Mouse (Mus musculus) E14TG2a.4 (cell line): ENCODE results near the gene Rnf26.
A peak's percentile ranks its signal among the peaks of the same experiment; 100 is the strongest.

Experiments used
- H3K27me3 ChIP-seq: 2 replicates; pipeline ENCODE4 v1.6.1; 2014; ENCODE audit warnings: low read length, control low read depth; ENCODE audit not compliant: insufficient read depth
- H3K36me3 ChIP-seq: 2 replicates; pipeline ENCODE4 v1.6.1; 2014; ENCODE audit warnings: low read length, control low read depth; ENCODE audit not compliant: insufficient read depth
- H3K4me1 ChIP-seq: replicated peaks from 2 replicates; pipeline ENCODE4 v1.6.1; 2014; ENCODE audit warnings: low read depth, low read length, control low read depth
- H3K4me3 ChIP-seq: replicated peaks from 2 replicates; pipeline ENCODE4 v1.5.1; 2014; ENCODE audit warnings: mild to moderate bottlenecking, low read length
- H3K9me3 ChIP-seq: 2 replicates; pipeline ENCODE4 v1.6.1; 2014; ENCODE audit warnings: low read length, control low read depth
- CTCF ChIP-seq: conservative IDR thresholded peaks from 2 replicates; pipeline ENCODE4 v1.5.1; 2014; ENCODE audit warnings: low read length
- NANOG ChIP-seq: IDR thresholded peaks from 2 replicates; pipeline ENCODE4 v1.6.1; 2014; ENCODE audit warnings: borderline replicate concordance, low read length, mixed read lengths
- POU5F1 ChIP-seq: IDR thresholded peaks from 2 replicates; pipeline ENCODE4 v1.6.1; 2014; ENCODE audit warnings: low read length, borderline replicate concordance

The Rnf26 gene

GRCm38 (mm10) chr9:44113105-44113789 is at the start of gene Rnf26, which contains the start of gene Gm49380:
TSS of gene Rnf26 (minus strand) at chr9:44113517.
TSS of gene Gm49380 (minus strand) at chr9:44113500.
- peaks cover 20% of the 10 kb centered on the region for H3K36me3 ChIP-seq
- H3K9me3 ChIP-seq: no peaks in the 10 kb centered on the region
- H3K4me3 ChIP-seq: peak within 1 kb of the TSS; percentile 87
- TF ChIP-seq NANOG (no peak), POU5F1 (no peak), CTCF (no peak)
- H3K4me1 ChIP-seq: peaks cover 44% of the 10 kb centered on the region
- H3K27me3 ChIP-seq: no peaks in the 10 kb centered on the region

GRCm38 (mm10) chr9:44159886-44160285 is 46.6 kb upstream of the Rnf26 start:
- no peak for TF ChIP-seq CTCF
- TF ChIP-seq POU5F1: no peak
- TF ChIP-seq NANOG: no peak
- Histone ChIP-seq H3K36me3 (peaks cover 83% of the 10 kb centered on the region), H3K9me3 (no peaks in the 10 kb centered on the region), H3K4me3 (no peak overlapping the region), H3K4me1 (peaks cover 8% of the 10 kb centered on the region), H3K27me3 (no peaks in the 10 kb centered on the region)

- H3K9me3 ChIP-seq: no peaks in the 10 kb centered on the region
- no peaks in the 10 kb centered on the region for H3K27me3 ChIP-seq
- H3K36me3 ChIP-seq: peaks cover 79% of the 10 kb centered on the region
- no peak overlapping the region for H3K4me3 ChIP-seq
- H3K4me1 ChIP-seq: peaks cover 29% of the 10 kb centered on the region
- TF ChIP-seq POU5F1: no peak
- no peak for TF ChIP-seq NANOG
- peak; percentile 46 for TF ChIP-seq CTCF
Observed at GRCm38 (mm10) chr9:44147290-44147689, 34.0 kb upstream of the Rnf26 start.

- Histone ChIP-seq H3K4me1 (peaks cover 55% of the 10 kb centered on the region), H3K27me3 (no peaks in the 10 kb centered on the region), H3K4me3 (no peak overlapping the region), H3K36me3 (peaks cover 78% of the 10 kb centered on the region), H3K9me3 (no peaks in the 10 kb centered on the region)
- TF ChIP-seq POU5F1 (no peak), CTCF (no peak), NANOG (no peak)
Observed at GRCm38 (mm10) chr9:44144718-44145060, 31.4 kb upstream of the Rnf26 start.

GRCm38 (mm10) chr9:44144023-44144717 is 30.9 kb upstream of the Rnf26 start:
- H3K4me3 ChIP-seq: 0 out of 2 replicates have a peak overlapping the region, but pooled peaks have one; percentile 10
- H3K9me3 ChIP-seq: no peaks in the 10 kb centered on the region
- H3K27me3 ChIP-seq: no peaks in the 10 kb centered on the region
- H3K36me3 ChIP-seq: peaks cover 78% of the 10 kb centered on the region
- H3K4me1 ChIP-seq: peaks cover 60% of the 10 kb centered on the region
- TF ChIP-seq NANOG: no peak
- TF ChIP-seq CTCF: peak; percentile 21

GRCm38 (mm10) chr9:44143421-44143820 is 30.1 kb upstream of the Rnf26 start:
- Histone ChIP-seq H3K4me1 (peaks cover 67% of the 10 kb centered on the region), H3K9me3 (no peaks in the 10 kb centered on the region), H3K4me3 (peak overlapping the region; percentile 10; the same call in 1 of the 2 replicates), H3K27me3 (no peaks in the 10 kb centered on the region), H3K36me3 (peaks cover 78% of the 10 kb centered on the region)
- TF ChIP-seq POU5F1 (no peak), CTCF (no peak), NANOG (no peak)

GRCm38 (mm10) chr9:44141951-44142350 is 28.6 kb upstream of the Rnf26 start:
- no peaks in the 10 kb centered on the region for H3K9me3 ChIP-seq
- 0 out of 2 replicates have a peak overlapping the region, but pooled peaks have one; percentile 10 for H3K4me3 ChIP-seq
- H3K27me3 ChIP-seq: no peaks in the 10 kb centered on the region
- peaks cover 81% of the 10 kb centered on the region for H3K36me3 ChIP-seq
- TF ChIP-seq CTCF (no peak), POU5F1 (no peak), NANOG (no peak)
- peaks cover 72% of the 10 kb centered on the region for H3K4me1 ChIP-seq

GRCm38 (mm10) chr9:44137846-44138245 is 24.5 kb upstream of the Rnf26 start:
- Histone ChIP-seq H3K4me1 (peaks cover 84% of the 10 kb centered on the region), H3K4me3 (no peak overlapping the region), H3K36me3 (peaks cover 64% of the 10 kb centered on the region), H3K27me3 (peaks cover 39% of the 10 kb centered on the region), H3K9me3 (no peaks in the 10 kb centered on the region)
- no peak for TF ChIP-seq NANOG
- TF ChIP-seq CTCF: no peak
- TF ChIP-seq POU5F1: no peak
